Mouse (Mus musculus): Measurements from ENCODE around the gene G6pc3.
A peak's percentile ranks its signal among the peaks of the same experiment; 100 is the strongest.

The G6pc3 gene

GRCm38 (mm10) chr11:102217396-102217795 is 28.0 kb downstream of the G6pc3 start:
- peak; percentile 66 for DNase-seq (ENCODE audit: extremely low read depth, insufficient read length, low spot score)

GRCm38 (mm10) chr11:102217876-102218430 is 28.5 kb downstream of the G6pc3 start:
- DNase-seq (ENCODE audit: extremely low read depth, insufficient read length, low spot score), result no peak

DNA sequence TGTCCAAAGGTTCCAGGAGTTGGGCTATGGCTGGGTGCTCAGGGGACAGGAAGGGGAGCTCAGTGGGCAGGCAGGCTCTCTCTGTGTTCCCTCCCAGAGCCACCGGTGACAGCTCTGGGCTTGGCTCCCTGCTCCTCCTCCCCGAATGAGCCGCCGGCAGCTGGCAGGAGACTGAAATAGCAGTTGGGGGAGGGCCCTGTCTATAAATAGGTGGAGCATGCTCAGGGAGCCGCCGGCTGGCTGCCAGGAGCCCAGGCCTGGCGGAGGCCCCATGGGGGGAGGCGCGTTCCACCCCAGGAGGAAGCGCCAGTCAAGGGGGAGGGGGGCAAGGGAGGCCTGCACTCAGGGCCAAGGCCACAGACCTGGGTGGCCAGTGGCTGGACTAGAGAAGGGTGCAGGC is 29.4 kb downstream of the G6pc3 start:
- DNase-seq (ENCODE audit: extremely low read depth, insufficient read length, low spot score), result peak; percentile 96

GRCm38 (mm10) chr11:102219247-102219993 is 30.0 kb downstream of the G6pc3 start:
- no peak for DNase-seq (ENCODE audit: extremely low read depth, insufficient read length, low spot score)

DNA sequence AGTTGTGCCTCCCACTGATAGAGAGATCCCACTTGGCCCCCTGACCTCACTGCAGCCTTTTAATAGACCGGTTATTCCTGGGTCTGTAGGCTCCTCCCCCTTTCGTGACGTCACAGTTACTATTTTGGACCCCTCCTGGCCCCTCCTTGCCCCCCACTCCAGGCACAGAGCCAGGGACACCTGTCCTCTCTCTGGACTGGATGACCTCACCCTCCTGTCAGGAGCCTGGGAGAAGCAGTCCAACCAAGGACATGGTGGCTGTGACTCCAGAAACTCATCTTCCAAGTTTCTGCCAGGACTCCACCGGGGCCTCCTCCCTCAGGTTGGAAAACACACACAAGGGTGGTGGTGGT is 30.6 kb downstream of the G6pc3 start:
- no peak for DNase-seq (ENCODE audit: extremely low read depth, insufficient read length, low spot score)

DNA sequence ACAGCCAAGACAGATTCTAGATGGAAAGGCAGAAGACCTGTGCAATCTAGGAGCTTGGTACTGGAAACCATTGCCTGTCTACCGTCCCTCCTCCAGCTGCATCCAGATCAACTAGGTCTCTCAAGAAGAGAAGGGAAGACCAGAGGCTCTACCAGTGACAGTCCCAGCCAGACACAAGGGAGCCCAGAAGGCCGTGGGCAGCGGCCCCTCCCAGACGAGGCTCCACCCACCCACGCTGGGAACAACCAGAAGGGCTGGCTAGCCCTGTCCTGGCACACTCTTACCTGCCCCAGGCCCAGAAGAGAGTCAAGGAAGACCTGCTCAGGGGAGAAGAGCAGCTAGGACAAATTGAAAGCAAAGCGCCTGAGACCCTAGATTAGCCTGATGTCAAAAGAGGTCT is 31.0 kb downstream of the G6pc3 start:
- no peak for DNase-seq (ENCODE audit: extremely low read depth, insufficient read length, low spot score)

GRCm38 (mm10) chr11:102221243-102221953 is 32.0 kb downstream of the G6pc3 start:
- DNase-seq (ENCODE audit: extremely low read depth, insufficient read length, low spot score), result no peak

GRCm38 (mm10) chr11:102221954-102222351 is 32.5 kb downstream of the G6pc3 start:
- DNase-seq (ENCODE audit: extremely low read depth, insufficient read length, low spot score), result no peak

DNA sequence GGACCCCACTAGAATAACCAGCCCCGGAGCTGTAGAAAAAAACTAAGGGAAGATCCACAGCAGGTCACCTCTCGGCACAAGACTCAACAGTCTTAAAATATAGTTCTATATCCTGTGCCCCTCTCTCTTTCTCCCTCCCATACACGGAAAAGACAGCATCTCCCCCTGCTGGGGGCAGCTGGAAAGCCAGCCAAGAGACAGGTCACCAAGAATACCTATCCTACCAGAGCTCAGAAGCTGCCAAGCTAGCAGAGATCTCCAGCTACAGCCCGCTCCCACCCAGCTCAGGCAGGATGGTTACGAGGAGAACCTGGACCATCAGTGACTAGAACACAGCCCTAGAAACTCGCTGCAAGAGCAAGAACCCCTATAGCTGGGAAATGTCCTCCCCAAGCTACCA is 33.7 kb downstream of the G6pc3 start:
- DNase-seq (ENCODE audit: extremely low read depth, insufficient read length, low spot score), result no peak

DNA sequence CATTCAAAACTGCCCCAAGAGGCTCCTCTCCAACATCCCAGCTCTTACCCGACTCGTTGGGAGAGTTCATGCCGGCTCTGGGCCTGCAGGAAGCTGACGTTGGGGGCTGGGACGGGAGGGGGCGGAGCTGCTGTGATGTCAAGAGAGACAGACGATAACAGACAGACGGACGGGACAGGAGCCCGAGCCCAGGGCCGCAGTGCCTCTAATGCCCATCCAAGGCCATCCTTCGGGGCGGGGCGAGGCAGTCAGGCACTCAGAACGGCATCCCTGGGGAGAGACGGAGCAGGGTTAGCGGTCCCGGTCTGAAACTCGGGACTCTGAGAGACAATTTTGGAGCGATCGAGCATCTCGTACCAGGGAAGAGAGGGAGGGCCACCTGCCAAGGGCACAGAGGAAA is 35.3 kb downstream of the G6pc3 start:
- DNase-seq (ENCODE audit: extremely low read depth, insufficient read length, low spot score), result peak; percentile 81

DNA sequence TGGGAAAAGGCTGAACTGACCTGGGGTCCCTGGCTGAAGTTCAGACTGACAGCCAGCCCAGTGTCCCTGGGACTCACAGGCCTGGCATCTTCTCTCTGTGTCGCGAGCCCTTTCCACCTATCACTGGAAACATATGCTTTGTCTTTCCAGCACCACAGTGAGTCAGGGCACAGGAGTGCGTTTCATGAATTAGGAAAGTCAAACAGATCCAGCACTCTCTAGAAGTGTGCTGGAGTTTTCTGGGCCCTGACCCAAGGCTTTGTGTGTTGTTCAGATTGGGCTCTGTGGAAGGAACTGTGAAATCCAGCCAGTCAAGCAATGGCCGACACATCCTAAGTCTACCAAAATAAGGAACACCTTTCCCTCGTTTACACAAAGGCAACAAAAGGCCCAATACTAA is 35.8 kb downstream of the G6pc3 start:
- DNase-seq (ENCODE audit: extremely low read depth, insufficient read length, low spot score), result no peak

GRCm38 (mm10) chr11:102226067-102226978 is 36.9 kb downstream of the G6pc3 start:
- no peak for DNase-seq (ENCODE audit: extremely low read depth, insufficient read length, low spot score)

DNA sequence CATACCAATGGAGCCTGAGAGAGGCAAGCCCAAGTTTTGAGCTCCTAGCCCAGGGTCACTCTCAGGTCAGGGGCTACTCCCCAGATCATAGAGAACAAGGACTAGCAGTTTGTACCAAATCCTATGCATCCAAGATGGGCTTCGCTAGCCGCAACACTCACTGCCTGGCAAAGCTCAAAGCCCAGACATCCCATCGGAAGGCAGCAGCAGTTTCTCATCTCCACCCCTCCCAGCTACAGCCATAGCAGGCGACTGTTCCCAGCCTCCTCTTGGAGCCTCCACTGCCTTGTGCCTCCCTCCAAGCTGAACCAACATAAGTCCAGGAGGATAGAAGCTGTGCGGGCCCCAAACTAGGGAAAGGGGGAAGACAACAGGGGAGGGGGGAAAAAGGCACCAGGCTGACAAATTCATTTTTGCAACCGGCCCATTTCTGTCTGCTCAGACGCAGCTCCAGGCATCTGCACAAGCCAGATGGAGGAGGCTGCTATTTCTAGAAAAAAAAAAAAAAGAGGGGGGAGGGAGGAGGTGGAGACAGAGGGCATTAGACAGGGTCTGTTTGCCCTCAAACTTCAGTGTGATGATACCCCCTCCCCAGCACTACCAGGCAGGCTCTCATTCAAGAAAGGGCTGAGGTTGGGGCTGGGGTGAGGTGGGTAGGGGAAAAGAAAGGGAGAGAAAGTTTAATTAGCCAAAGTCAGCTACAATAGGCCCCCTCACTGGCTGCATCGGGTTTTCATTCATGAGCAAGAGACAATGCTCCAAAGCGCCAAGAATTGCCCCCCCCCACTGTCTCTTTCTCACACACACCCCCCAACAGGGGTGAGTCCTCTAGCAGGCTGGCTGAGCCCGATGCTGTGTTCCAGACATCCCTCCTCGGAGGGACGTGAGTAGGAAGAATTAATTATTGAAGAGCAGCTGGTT is 38.1 kb downstream of the G6pc3 start:
- no peak for DNase-seq (ENCODE audit: extremely low read depth, insufficient read length, low spot score)

- no peak for DNase-seq (ENCODE audit: extremely low read depth, insufficient read length, low spot score)
Measured at GRCm38 (mm10) chr11:102228191-102228545, 38.7 kb downstream of the G6pc3 start.

GRCm38 (mm10) chr11:102228646-102229268 is 39.3 kb downstream of the G6pc3 start:
- no peak for DNase-seq (ENCODE audit: extremely low read depth, insufficient read length, low spot score)

- no peak for DNase-seq (ENCODE audit: extremely low read depth, insufficient read length, low spot score)
Measured at GRCm38 (mm10) chr11:102229331-102229953, 40.0 kb downstream of the G6pc3 start.

DNA sequence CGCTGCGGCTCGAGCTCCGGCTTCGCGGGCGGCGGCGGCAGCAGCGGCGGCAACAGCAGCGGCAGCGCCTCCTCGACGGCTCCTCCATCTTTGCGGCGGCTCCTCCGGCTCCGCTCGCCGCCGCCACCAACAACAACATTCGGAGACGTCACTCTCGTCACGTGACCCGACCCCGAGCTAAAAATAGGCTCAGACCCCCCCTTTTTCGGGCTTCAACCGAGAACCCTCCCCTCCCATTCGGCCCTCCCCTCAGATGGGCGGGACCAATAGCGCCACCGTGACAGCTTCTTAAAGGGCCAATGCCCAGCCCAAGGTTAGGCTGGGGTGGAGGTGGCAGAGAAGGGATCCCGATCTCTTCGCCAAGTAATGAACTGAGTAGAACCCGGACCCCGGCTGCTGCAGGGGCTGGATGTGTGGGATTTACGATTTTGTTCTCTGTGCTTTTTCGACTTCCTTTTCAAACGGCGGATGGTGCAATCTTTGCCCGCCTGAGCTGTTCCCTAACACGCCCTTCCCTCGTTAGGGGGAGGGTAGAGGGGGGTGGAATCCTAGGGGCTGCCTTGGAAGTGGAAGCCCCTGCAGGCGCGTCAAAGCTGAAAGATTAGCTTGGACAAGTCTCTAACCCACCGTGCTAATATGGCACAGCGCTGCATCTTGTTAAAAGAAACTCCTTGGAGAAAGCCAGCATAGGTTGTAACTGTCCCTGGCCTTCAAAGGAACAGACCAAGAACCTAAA is 40.8 kb downstream of the G6pc3 start, which contains the start of gene Hdac5:
Hdac5 (minus strand) TSS at position 161 of the 736 bp plus-strand sequence.
- peak; percentile 93 for DNase-seq (ENCODE audit: extremely low read depth, insufficient read length, low spot score)

- DNase-seq (ENCODE audit: extremely low read depth, insufficient read length, low spot score), result no peak
Measured at GRCm38 (mm10) chr11:102236022-102236421, 46.6 kb downstream of the G6pc3 start.
